Mouse (Mus musculus): ENCODE measurements around the gene Vpreb1. TPM values are rescaled to one million over a fixed set of nuclear protein-coding genes. Genes with fewer than 3 reads are reported as not detected.

Vpreb1 gene
- polyA plus RNA-seq, 1 experiment from 2014 or later = 2.6 TPM

DNA sequence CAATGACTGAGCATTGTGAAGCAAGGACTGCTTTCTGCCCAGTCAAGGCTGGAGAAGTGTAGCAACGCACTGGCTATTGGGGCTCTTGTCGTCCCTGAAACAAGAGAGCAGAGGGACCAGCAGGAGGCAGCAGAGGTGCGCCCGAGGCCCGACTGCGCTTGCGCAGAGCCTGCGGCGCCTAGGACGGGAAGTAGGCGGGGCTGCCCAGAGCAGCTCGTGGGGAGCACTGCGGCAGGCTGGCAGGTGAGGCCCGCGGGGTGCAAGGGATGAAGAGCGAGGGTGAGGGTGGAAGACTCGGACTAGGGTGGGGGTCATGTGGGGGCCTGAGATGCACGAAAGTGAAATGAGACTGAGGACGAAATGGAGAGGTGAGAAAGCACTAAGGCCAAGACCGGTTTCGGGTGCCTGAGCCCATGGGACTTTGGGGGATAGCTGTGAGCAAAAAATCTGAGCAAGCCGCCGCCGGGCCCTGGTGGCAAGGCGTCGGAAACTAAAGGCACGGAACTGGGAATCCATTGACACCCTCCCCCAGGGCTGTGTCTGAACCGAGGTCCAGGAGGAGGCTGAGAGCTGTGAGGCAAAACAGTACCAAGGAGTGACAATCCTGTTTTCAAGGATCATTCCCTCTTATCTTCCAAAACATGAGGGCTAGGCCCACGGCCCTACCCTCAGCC, 25.9 kb upstream of the Vpreb1 start, which contains the start of gene Ppm1f:
Gene Ppm1f, plus strand, starts transcription at position 88 of the 674 bp plus-strand sequence.
- Histone ChIP-seq H3K4me1 (replicated peaks; ENCODE audit: control insufficient read depth, insufficient read depth, low read length) (peaks cover 9% of the 10 kb centered on the region), H3K27me3 (ENCODE audit: control insufficient read depth, insufficient read depth, low read depth, low read length) (no peaks in the 10 kb centered on the region), H3K4me3 (ENCODE audit: low read length) (peak within 1 kb of the TSS; percentile 63), H3K36me3 (ENCODE audit: control insufficient read depth, insufficient read depth, low read length) (peaks cover 11% of the 10 kb centered on the region), H3K9me3 (ENCODE audit: control insufficient read depth, low read length) (no peaks in the 10 kb centered on the region), H3K9ac (ENCODE audit: low read length) (peak within 1 kb of the TSS; percentile 76), H3K4me2 (ENCODE audit: low read depth, low read length) (peak within 1 kb of the TSS; percentile 77), H3K27ac (ENCODE audit: low read length) (peak within 1 kb of the TSS; percentile 31)
- ATAC-seq (ENCODE audit: low read depth) = peak; percentile 96
- WGBS = under 1% methylated on average over 29 of the region's 29 CpGs

DNA sequence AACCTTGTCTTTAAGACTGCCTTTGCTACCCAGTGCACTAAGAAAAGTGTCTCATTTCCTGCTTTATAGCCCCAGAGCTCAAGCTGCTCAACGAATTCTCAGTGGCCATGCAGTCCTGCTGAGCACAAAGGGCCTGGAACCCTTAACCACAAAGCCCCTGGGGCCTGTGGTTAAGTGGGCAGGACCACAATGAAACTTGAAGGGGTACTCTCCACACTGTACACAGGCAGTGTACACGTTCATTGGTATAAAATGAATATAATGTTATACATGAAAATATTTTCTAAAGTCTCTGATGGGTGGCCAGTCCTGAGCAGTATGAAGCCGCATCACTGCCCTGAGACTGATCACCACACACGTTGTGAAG, 25.4 kb upstream of the Vpreb1 start:
- peaks cover 9% of the 10 kb centered on the region for H3K4me1 ChIP-seq (replicated peaks; ENCODE audit: control insufficient read depth, insufficient read depth, low read length)
- H3K27ac ChIP-seq (ENCODE audit: low read length) = no peak overlapping the region
- H3K4me3 ChIP-seq (ENCODE audit: low read length) = no peak overlapping the region
- no peak overlapping the region for H3K9ac ChIP-seq (ENCODE audit: low read length)
- H3K27me3 ChIP-seq (ENCODE audit: control insufficient read depth, insufficient read depth, low read depth, low read length) = no peaks in the 10 kb centered on the region
- H3K36me3 ChIP-seq (ENCODE audit: control insufficient read depth, insufficient read depth, low read length) = peaks cover 13% of the 10 kb centered on the region
- ATAC-seq (ENCODE audit: low read depth) = no peak
- H3K4me2 ChIP-seq (ENCODE audit: low read depth, low read length) = no peak overlapping the region
- H3K9me3 ChIP-seq (ENCODE audit: control insufficient read depth, low read length) = no peaks in the 10 kb centered on the region
- 20% methylated on average over 4 of the region's 4 CpGs for WGBS

DNA sequence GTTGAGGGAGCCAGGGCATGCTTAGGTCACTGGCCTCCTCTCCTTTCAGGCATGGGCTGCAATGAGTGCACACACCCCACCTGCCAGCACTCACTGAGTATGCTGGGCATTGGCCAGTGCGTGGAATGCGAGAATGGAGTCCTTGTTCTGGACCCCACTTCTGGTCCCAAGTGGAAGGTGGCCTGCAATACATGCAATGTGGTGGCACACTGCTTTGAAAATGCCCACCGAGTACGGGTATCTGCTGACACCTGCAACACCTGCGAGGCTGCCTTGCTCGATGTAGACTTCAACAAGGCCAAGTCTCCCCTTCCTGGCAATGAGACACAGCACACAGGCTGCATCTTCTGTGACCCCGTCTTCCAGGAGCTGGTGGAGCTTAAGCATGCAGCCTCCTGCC, 21.7 kb upstream of the Vpreb1 start:
- Histone ChIP-seq H3K36me3 (ENCODE audit: control insufficient read depth, insufficient read depth, low read length) (peaks cover 37% of the 10 kb centered on the region), H3K4me2 (ENCODE audit: low read depth, low read length) (no peak overlapping the region), H3K4me3 (ENCODE audit: low read length) (no peak overlapping the region), H3K27me3 (ENCODE audit: control insufficient read depth, insufficient read depth, low read depth, low read length) (no peaks in the 10 kb centered on the region), H3K9ac (ENCODE audit: low read length) (no peak overlapping the region), H3K27ac (ENCODE audit: low read length) (no peak overlapping the region), H3K4me1 (replicated peaks; ENCODE audit: control insufficient read depth, insufficient read depth, low read length) (peaks cover 5% of the 10 kb centered on the region), H3K9me3 (ENCODE audit: control insufficient read depth, low read length) (no peaks in the 10 kb centered on the region)
- no peak for ATAC-seq (ENCODE audit: low read depth)
- whole genome bisulfite sequencing = 93% methylated on average over 7 of the region's 7 CpGs

GRCm38 (mm10) chr16:16888341-16888740, 17.7 kb upstream of the Vpreb1 start:
- Histone ChIP-seq H3K4me2 (ENCODE audit: low read depth, low read length) (no peak overlapping the region), H3K36me3 (ENCODE audit: control insufficient read depth, insufficient read depth, low read length) (peaks cover 61% of the 10 kb centered on the region), H3K4me1 (replicated peaks; ENCODE audit: control insufficient read depth, insufficient read depth, low read length) (no peaks in the 10 kb centered on the region), H3K4me3 (ENCODE audit: low read length) (no peak overlapping the region), H3K27me3 (ENCODE audit: control insufficient read depth, insufficient read depth, low read depth, low read length) (no peaks in the 10 kb centered on the region), H3K9ac (ENCODE audit: low read length) (no peak overlapping the region), H3K9me3 (ENCODE audit: control insufficient read depth, low read length) (no peaks in the 10 kb centered on the region), H3K27ac (ENCODE audit: low read length) (no peak overlapping the region)
- ATAC-seq (ENCODE audit: low read depth) = no peak
- WGBS = 100% methylated on average over 1 of the region's 1 CpGs

- ATAC-seq (ENCODE audit: low read depth) = no peak
- Histone ChIP-seq H3K36me3 (ENCODE audit: control insufficient read depth, insufficient read depth, low read length) (peaks cover 57% of the 10 kb centered on the region), H3K9ac (ENCODE audit: low read length) (no peak overlapping the region), H3K4me1 (replicated peaks; ENCODE audit: control insufficient read depth, insufficient read depth, low read length) (no peaks in the 10 kb centered on the region), H3K4me2 (ENCODE audit: low read depth, low read length) (no peak overlapping the region), H3K27ac (ENCODE audit: low read length) (no peak overlapping the region), H3K27me3 (ENCODE audit: control insufficient read depth, insufficient read depth, low read depth, low read length) (no peaks in the 10 kb centered on the region), H3K9me3 (ENCODE audit: control insufficient read depth, low read length) (0 out of 2 replicates have a peak, but pooled peaks cover 4% of the 10 kb centered on the region), H3K4me3 (ENCODE audit: low read length) (no peak overlapping the region)
- WGBS = 87% methylated on average over 5 of the region's 5 CpGs
These were observed 8.4 kb upstream of the Vpreb1 start for GRCm38 (mm10) chr16:16879025-16879424.

- H3K4me2 ChIP-seq (ENCODE audit: low read depth, low read length) = peak overlapping the region; percentile 75
- peak overlapping the region; percentile 98 for H3K27ac ChIP-seq (ENCODE audit: low read length)
- 30% methylated on average over 7 of the region's 7 CpGs for WGBS
- peak overlapping the region; percentile 85 for H3K4me3 ChIP-seq (ENCODE audit: low read length)
- H3K27me3 ChIP-seq (ENCODE audit: control insufficient read depth, insufficient read depth, low read depth, low read length) = no peaks in the 10 kb centered on the region
- H3K36me3 ChIP-seq (ENCODE audit: control insufficient read depth, insufficient read depth, low read length) = no peaks in the 10 kb centered on the region; the same call in 1 of the 2 replicates
- ATAC-seq (ENCODE audit: low read depth) = peak; percentile 19
- H3K9ac ChIP-seq (ENCODE audit: low read length) = peak overlapping the region; percentile 93
- peaks cover 7% of the 10 kb centered on the region for H3K4me1 ChIP-seq (replicated peaks; ENCODE audit: control insufficient read depth, insufficient read depth, low read length)
- H3K9me3 ChIP-seq (ENCODE audit: control insufficient read depth, low read length) = no peaks in the 10 kb centered on the region
These were observed 414 bp downstream of the Vpreb1 start for GRCm38 (mm10) chr16:16870241-16870616.

- peaks cover 2% of the 10 kb centered on the region; the same call in 1 of the 2 replicates for H3K4me1 ChIP-seq (replicated peaks; ENCODE audit: control insufficient read depth, insufficient read depth, low read length)
- H3K9me3 ChIP-seq (ENCODE audit: control insufficient read depth, low read length) = no peaks in the 10 kb centered on the region
- 39% methylated on average over 5 of the region's 5 CpGs for WGBS
- no peak overlapping the region for H3K9ac ChIP-seq (ENCODE audit: low read length)
- ATAC-seq (ENCODE audit: low read depth) = no peak
- H3K36me3 ChIP-seq (ENCODE audit: control insufficient read depth, insufficient read depth, low read length) = no peaks in the 10 kb centered on the region
- no peaks in the 10 kb centered on the region for H3K27me3 ChIP-seq (ENCODE audit: control insufficient read depth, insufficient read depth, low read depth, low read length)
- H3K4me3 ChIP-seq (ENCODE audit: low read length) = no peak overlapping the region
- H3K27ac ChIP-seq (ENCODE audit: low read length) = peak overlapping the region; percentile 71
- H3K4me2 ChIP-seq (ENCODE audit: low read depth, low read length) = no peak overlapping the region
These were observed 4.7 kb downstream of the Vpreb1 start for GRCm38 (mm10) chr16:16865696-16866561.

DNA sequence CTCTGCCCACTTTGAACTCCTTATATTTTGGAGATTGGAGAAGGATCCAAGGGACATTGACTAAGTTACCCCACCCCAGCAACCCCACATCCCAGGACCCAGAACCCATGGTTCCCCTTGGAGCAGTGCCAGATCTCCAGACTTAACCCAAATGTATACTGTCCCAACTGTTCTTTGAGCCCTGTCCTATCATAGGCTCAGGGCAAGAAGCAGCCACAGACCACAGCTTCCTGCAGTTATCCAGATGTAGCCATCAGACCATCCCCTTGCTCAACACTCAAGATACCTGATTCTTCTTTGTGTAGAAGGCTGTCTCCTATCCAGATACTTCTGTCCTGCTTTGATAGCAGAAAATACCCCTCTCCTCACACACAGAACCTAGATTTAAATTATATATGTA, 5.4 kb downstream of the Vpreb1 start:
- H3K27ac ChIP-seq (ENCODE audit: low read length) = no peak overlapping the region
- H3K4me1 ChIP-seq (replicated peaks; ENCODE audit: control insufficient read depth, insufficient read depth, low read length) = peaks cover 2% of the 10 kb centered on the region; the same call in 1 of the 2 replicates
- no peak for ATAC-seq (ENCODE audit: low read depth)
- H3K36me3 ChIP-seq (ENCODE audit: control insufficient read depth, insufficient read depth, low read length) = no peaks in the 10 kb centered on the region
- no peaks in the 10 kb centered on the region for H3K9me3 ChIP-seq (ENCODE audit: control insufficient read depth, low read length)
- H3K4me2 ChIP-seq (ENCODE audit: low read depth, low read length) = no peak overlapping the region
- no peak overlapping the region for H3K4me3 ChIP-seq (ENCODE audit: low read length)
- no peaks in the 10 kb centered on the region for H3K27me3 ChIP-seq (ENCODE audit: control insufficient read depth, insufficient read depth, low read depth, low read length)
- H3K9ac ChIP-seq (ENCODE audit: low read length) = no peak overlapping the region

DNA sequence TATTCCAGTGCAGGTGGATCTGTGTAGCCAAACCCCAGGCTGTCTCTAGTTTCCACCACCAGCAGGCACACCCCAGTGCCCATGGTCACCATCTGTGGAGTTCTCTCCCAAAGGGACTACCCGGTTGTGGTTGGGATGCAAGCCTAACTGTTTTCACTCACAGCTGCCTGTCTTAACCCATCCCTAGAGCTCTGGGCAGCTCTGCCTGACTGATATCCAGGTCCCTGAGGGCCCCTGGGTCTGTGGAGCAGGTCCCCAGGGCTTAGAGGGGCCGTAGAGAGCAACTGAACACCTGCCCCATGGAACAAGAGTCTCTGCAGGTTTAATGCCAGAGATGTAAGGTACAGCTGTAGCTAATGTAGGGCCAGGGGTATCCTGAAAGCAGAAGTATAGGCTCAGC, 6.7 kb downstream of the Vpreb1 start, which contains the start of gene Igll1:
Gene Igll1, minus strand, starts transcription at position 8 of the 400 bp plus-strand sequence.
- 68% methylated on average over 2 of the region's 2 CpGs for WGBS
- no peaks in the 10 kb centered on the region for H3K27me3 ChIP-seq (ENCODE audit: control insufficient read depth, insufficient read depth, low read depth, low read length)
- no peak within 1 kb of the TSS for H3K4me3 ChIP-seq (ENCODE audit: low read length)
- H3K27ac ChIP-seq (ENCODE audit: low read length) = no peak within 1 kb of the TSS
- H3K4me2 ChIP-seq (ENCODE audit: low read depth, low read length) = no peak within 1 kb of the TSS
- H3K9ac ChIP-seq (ENCODE audit: low read length) = no peak within 1 kb of the TSS
- no peaks in the 10 kb centered on the region for H3K9me3 ChIP-seq (ENCODE audit: control insufficient read depth, low read length)
- H3K36me3 ChIP-seq (ENCODE audit: control insufficient read depth, insufficient read depth, low read length) = no peaks in the 10 kb centered on the region
- no peak for ATAC-seq (ENCODE audit: low read depth)
- 0 out of 2 replicates have a peak, but pooled peaks cover 2% of the 10 kb centered on the region for H3K4me1 ChIP-seq (replicated peaks; ENCODE audit: control insufficient read depth, insufficient read depth, low read length)
